Mouse (Mus musculus): ENCODE measurements around the gene Pdcd2l.

Gene Pdcd2l

GRCm38 (mm10) chr7:34196132-34197128 is at the start of gene Pdcd2l:
TSS of gene Pdcd2l (minus strand) at chr7:34196661.
- DNase-seq (ENCODE audit: low read depth, low spot score): peak; percentile 74

DNA sequence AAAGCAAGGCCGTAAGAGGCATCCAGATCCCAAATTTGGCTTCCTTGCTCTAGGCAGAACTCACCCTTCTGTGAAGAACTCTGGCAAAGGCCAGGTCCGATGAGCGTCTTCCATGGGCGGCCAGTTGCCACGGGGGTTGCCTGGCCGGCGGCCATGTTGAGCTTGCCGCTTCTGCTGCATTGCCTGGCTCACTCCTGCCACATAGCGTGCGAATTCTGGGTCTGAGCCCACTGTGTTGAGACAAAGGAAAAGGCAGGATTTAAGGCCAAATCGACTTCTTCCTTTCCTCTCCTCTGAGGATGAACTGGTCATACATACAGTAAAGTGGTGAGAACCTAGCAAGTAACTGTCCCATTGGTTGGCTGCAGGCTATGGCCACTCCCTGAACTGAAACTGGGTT is 45.7 kb upstream of the Pdcd2l start:
- no peak for DNase-seq (ENCODE audit: low read depth, low spot score)

- DNase-seq (ENCODE audit: low read depth, low spot score): no peak
Observed at GRCm38 (mm10) chr7:34238086-34238485, 41.6 kb upstream of the Pdcd2l start.

- DNase-seq (ENCODE audit: low read depth, low spot score): no peak
Observed at GRCm38 (mm10) chr7:34235602-34236001, 39.1 kb upstream of the Pdcd2l start.

GRCm38 (mm10) chr7:34234610-34235561 is 38.4 kb upstream of the Pdcd2l start:
- no peak for DNase-seq (ENCODE audit: low read depth, low spot score)

DNA sequence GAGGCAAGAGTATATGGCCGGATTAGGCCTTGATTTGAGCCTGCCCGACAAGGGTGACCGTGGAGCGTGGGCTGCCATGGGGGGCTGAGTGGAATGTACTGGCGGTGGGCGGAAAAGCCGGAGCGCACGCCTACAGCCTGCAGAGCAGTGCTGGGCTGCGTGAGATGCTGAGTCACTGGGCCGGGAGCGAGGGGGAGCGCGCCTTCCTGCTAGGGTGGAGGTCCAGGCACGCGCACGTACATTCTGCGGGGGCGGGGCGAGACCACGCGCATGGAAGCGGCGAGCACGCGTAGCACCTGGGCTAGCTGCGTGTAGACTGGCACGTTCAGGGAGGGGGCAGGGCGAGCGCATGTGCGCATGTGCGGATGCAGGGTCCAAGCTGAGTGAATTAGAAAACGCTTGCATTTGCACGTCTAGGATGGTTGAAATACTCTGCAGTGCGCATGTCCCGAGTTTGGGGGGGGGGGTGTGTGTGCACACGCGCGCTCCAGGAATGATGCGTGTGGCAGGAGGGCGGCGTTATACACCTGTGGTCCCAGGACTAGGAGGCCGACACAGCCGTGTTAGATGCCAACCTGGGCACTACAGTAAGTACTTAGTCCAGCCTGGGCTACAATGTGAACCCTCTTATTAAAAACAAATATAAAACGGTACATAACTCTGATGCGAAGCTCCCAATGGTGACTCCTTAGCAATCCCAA is 37.6 kb upstream of the Pdcd2l start:
- DNase-seq (ENCODE audit: low read depth, low spot score): peak; percentile 98

- DNase-seq (ENCODE audit: low read depth, low spot score): no peak
Observed at GRCm38 (mm10) chr7:34232785-34233725, 36.6 kb upstream of the Pdcd2l start.

- peak; percentile 47 for DNase-seq (ENCODE audit: low read depth, low spot score)
Observed at GRCm38 (mm10) chr7:34230116-34230515, 33.7 kb upstream of the Pdcd2l start, which contains the start of gene Gpi1. TSS of gene Gpi1 (minus strand) at chr7:34230336.

DNA sequence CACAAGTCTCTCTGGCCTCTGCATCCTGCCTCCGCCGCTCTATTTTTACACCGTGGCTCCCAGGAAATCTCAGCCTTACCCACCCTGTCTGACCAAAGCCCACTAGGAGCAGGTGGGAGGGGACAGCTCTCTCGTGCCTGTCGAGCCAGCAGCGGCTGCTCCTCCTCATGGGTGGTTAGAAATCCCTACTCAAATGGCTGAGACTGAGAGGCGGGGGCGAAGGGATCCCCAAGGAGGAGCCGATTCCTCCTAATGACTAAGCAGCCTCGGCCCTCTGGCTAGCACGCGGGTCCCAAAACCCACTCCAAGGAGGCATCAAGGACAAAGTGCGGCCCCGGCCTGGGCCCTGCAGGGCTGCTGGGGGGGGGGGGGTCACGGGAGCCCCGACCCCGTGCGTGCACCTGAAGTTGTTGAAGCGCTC is 33.2 kb upstream of the Pdcd2l start:
- no peak for DNase-seq (ENCODE audit: low read depth, low spot score)

- DNase-seq (ENCODE audit: low read depth, low spot score): no peak
Observed at GRCm38 (mm10) chr7:34229153-34229552, 32.7 kb upstream of the Pdcd2l start.

GRCm38 (mm10) chr7:34228641-34229040 is 32.2 kb upstream of the Pdcd2l start:
- DNase-seq (ENCODE audit: low read depth, low spot score): no peak

- no peak for DNase-seq (ENCODE audit: low read depth, low spot score)
Observed at GRCm38 (mm10) chr7:34226846-34227245, 30.4 kb upstream of the Pdcd2l start.

GRCm38 (mm10) chr7:34226086-34226485 is 29.6 kb upstream of the Pdcd2l start:
- no peak for DNase-seq (ENCODE audit: low read depth, low spot score)

- DNase-seq (ENCODE audit: low read depth, low spot score): no peak
Observed at GRCm38 (mm10) chr7:34224308-34224707, 27.8 kb upstream of the Pdcd2l start.

DNA sequence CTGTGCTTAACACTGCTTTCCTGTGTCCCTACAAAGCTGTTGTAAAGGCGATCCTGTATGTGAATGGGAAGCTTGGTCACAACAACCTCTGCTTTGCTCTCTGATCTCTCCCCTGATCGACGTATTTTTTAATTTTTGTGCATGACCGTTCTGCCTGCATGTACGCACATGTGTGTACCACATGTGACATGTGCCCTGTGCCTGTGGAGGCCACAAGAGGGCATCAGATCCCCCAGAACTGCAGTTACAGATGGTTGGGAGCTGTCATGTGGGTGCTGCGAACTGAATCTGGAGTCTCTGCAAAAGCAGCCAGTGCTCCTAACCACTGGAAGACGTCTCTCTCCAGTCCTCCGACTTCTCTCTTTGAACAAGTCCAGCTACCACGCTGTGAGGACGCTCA is 25.9 kb upstream of the Pdcd2l start:
- no peak for DNase-seq (ENCODE audit: low read depth, low spot score)

- no peak for DNase-seq (ENCODE audit: low read depth, low spot score)
Observed at GRCm38 (mm10) chr7:34221594-34222250, 25.3 kb upstream of the Pdcd2l start.

DNA sequence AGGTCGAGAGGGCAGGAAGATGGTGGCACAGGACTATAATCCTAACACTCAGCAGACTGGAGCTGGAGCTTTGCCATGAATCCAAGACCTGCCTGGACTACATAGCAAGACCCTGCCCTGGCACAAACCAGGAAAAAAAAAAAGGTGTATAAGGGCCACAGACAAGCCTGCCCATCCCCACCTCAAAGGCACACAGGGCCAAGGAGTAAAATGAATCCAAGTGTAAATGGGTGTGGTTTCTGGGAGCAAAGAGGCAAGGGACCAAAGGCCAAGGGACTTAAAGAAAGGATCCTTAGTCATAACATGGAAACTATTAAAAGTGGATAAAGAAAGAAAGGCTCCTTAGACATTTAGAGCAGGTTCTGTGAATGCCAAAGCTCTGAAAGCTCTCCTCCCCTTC is 22.0 kb upstream of the Pdcd2l start:
- DNase-seq (ENCODE audit: low read depth, low spot score): no peak

- no peak for DNase-seq (ENCODE audit: low read depth, low spot score)
Observed at GRCm38 (mm10) chr7:34216474-34216873, 20.0 kb upstream of the Pdcd2l start.

DNA sequence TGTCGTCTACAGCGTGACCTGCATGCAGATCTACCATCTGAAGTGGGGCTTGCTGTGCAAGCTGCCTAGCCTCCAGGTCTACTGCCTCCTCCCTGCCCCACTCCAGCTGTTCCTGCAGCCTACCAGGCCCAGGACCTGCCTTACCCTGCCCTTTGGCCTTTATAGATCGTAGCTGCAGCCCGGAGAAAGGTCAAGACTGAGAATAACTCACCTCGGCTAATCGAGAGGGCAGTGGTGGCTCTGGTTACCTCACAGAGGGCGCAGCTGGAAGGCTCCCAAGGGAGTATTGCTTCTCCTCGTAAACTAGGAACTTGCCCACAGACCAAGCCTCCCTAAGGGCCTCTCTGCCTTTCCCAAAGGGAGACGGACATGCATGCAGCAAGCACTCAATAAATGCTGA is 19.0 kb upstream of the Pdcd2l start:
- no peak for DNase-seq (ENCODE audit: low read depth, low spot score)

DNA sequence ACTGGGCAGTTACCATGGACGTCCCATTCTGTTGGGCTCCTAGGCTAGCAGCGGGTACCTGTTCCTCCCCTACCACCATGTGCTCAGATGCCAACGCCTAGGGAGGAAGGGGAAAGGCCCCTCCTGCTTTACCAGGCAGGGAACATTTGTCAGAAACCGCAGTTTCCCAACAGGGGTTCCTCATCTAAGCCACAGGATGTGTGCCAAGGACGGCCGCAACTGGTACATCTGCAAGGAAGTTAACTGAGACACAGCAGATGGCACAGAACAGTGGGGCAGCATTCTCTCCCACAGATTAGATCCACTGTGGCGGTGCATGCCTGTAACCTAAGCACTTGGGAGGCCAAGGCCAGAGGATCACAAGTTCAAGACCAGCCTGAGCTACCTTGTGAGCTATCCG is 18.2 kb upstream of the Pdcd2l start:
- DNase-seq (ENCODE audit: low read depth, low spot score): no peak
